In the genomic region with DNA sequence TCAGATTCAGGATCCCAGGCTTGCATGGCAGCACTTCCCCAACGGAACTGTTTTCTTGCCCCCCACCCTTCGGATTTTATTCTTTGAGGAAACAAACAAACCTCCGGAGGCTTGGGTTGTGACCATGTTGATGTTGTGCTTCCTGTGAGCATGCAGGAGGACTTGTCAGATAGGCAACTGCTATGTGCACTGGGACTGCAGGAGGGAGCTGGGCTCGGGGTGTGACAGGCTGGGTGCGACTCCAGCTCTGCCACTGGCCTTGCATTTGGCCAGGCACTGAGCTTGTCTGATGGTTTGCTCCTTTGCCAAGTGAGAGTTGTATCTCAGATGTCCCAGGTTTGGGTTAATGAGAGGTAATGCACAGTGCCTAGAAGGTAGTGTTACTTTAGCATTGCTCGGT, we compare ENCODE assay signal across 32 mouse cellular contexts. TPM values are rescaled to one million over a fixed set of nuclear protein-coding genes. Genes with fewer than 3 reads are reported as not detected.
DNase-seq lines count a peak whose midpoint lies in the region; ATAC-seq and TF ChIP-seq lines count a peak whose summit lies in the region.
"Had no signal": no experiment of that assay in that cellular context is flagged by ENCODE, and none has a peak within 500 bp of the region (broad histone marks: within the 10 kb centered on the region; RNA-seq: fewer than 3 reads in every experiment).

No protein-coding gene starts in this region.

- TF ChIP-seq RAD21 in MEL (IDR thresholded peaks at IDR 0.05; ENCODE audit: low read depth, low read length): no peak

- peaks cover 17% of the 10 kb centered on the region for H3K4me1 ChIP-seq in heart, embryonic 11.5 days (ENCODE audit: control insufficient read depth, insufficient read depth, low read length)
- H3K4me1 ChIP-seq in heart, embryonic 15.5 days (replicated peaks): peaks cover 28% of the 10 kb centered on the region
- H3K4me1 ChIP-seq in MEL (ENCODE audit: control insufficient read depth in 1 of 2, insufficient read depth in 2 of 2, low read length in 2 of 2): peaks cover 0 to 4% of the 10 kb centered on the region in 2 experiments; a peak in 1 of 4 replicates
- H3K4me1 ChIP-seq in forebrain, embryonic 15.5 days: peaks cover 5% of the 10 kb centered on the region; the same call in 1 of the 2 replicates
- H3K4me1 ChIP-seq: forebrain, embryonic 10.5 days had no signal

- no peak for TF ChIP-seq CTCF in MEL (IDR thresholded peaks at IDR 0.05 in 2 of 3, conservative IDR thresholded peaks at IDR 0.05 in 1 of 3; ENCODE audit: control insufficient read depth in 1 of 3, insufficient read depth in 1 of 3, low read depth in 2 of 3, low read length in 3 of 3, poor library complexity in 1 of 3, severe bottlenecking in 1 of 3)

- intact Hi-C loops in heart, postnatal 36 days (cut with DNase I): no loop called here

- TF ChIP-seq EP300 in MEL (IDR thresholded peaks at IDR 0.05; ENCODE audit: low read depth in 1 of 2, low read length in 2 of 2): no peak

- peak overlapping the region; percentile 76 for H3K27ac ChIP-seq in heart, embryonic 11.5 days (ENCODE audit: low read depth, low read length)
- H3K27ac ChIP-seq in heart, embryonic 15.5 days: peak overlapping the region; percentile 83
- no peak overlapping the region for H3K27ac ChIP-seq in MEL (ENCODE audit: control insufficient read depth, low read depth, low read length)
- no peak overlapping the region for H3K27ac ChIP-seq in forebrain, embryonic 15.5 days (replicated peaks)
- H3K27ac ChIP-seq: forebrain, embryonic 10.5 days; forebrain, embryonic 13.5 days; gastrocnemius, adult 2 months; hindbrain, embryonic 10.5 days; hindbrain, embryonic 13.5 days had no signal

- 55% methylated on average over 6 of the region's 6 CpGs for WGBS in heart, embryonic 11.5 days (ENCODE audit: insufficient replicate concordance)
- 64% methylated on average over 6 of the region's 6 CpGs for WGBS in heart, embryonic 15.5 days
- WGBS in forebrain, embryonic 15.5 days: 85% methylated on average over 6 of the region's 6 CpGs

- peaks cover 50% of the 10 kb centered on the region for H3K79me2 ChIP-seq in MEL (ENCODE audit: control insufficient read depth, insufficient read depth, low read length, poor library complexity)

- no peaks in the 10 kb centered on the region for H3K9me3 ChIP-seq in heart, embryonic 11.5 days (replicated peaks; ENCODE audit: control insufficient read depth, low read length)
- no peaks in the 10 kb centered on the region for H3K9me3 ChIP-seq in heart, embryonic 15.5 days (replicated peaks)
- H3K9me3 ChIP-seq in MEL (replicated peaks; ENCODE audit: insufficient read depth, low read length): no peaks in the 10 kb centered on the region
- no peaks in the 10 kb centered on the region for H3K9me3 ChIP-seq in forebrain, embryonic 15.5 days
- H3K9me3 ChIP-seq: forebrain, embryonic 10.5 days; forebrain, embryonic 13.5 days; G1E; hindbrain, embryonic 10.5 days; hindbrain, embryonic 13.5 days; intestine, embryonic 15.5 days had no signal

- no peak for ATAC-seq in heart, embryonic 11.5 days (replicated peaks; ENCODE audit: insufficient number of reproducible peaks, low FRiP score, low TSS enrichment)
- ATAC-seq in heart, embryonic 15.5 days (replicated peaks; ENCODE audit: insufficient number of reproducible peaks, insufficient read depth, low FRiP score, low read depth): no peak
- peak; percentile 24; the same call in 1 of the 2 replicates for ATAC-seq in granulocyte monocyte progenitor cell, adult 5-6 weeks (replicated peaks; ENCODE audit: poor library complexity, severe bottlenecking)
- ATAC-seq in forebrain, embryonic 15.5 days (replicated peaks): no peak
- ATAC-seq: forebrain, embryonic 13.5 days; forebrain, postnatal 0 days; hindbrain, embryonic 16.5 days; intestine, embryonic 15.5 days had no signal

- H3K9ac ChIP-seq in heart, embryonic 11.5 days (ENCODE audit: low read depth, low read length): no peak overlapping the region
- no peak overlapping the region for H3K9ac ChIP-seq in heart, embryonic 15.5 days
- H3K9ac ChIP-seq in MEL (ENCODE audit: control insufficient read depth, low read depth, low read length, poor library complexity, severe bottlenecking): no peak overlapping the region
- no peak overlapping the region for H3K9ac ChIP-seq in forebrain, embryonic 15.5 days (replicated peaks)
- H3K9ac ChIP-seq: forebrain, embryonic 13.5 days; forebrain, postnatal 0 days; hindbrain, embryonic 13.5 days; intestine, embryonic 15.5 days had no signal

- DNase-seq in heart, postnatal 36 days: no peak
- no peak for DNase-seq in heart, adult 11 months
- DNase-seq in MEL (ENCODE audit: low read depth, low spot score): peak; percentile 11
- DNase-seq in kidney, adult 8-10 months: no peak
- DNase-seq: adrenal gland, adult 2 months; adrenal gland, postnatal 14 days; B cell, adult 2 months; cerebellum, adult 11 months; cerebellum, adult 8-10 months; cerebellum, postnatal 10 days; cerebellum, postnatal 36 days; forebrain, postnatal 0 days; gastrocnemius, adult 2 months; gastrocnemius, postnatal 14 days; kidney, adult 11 months; kidney, adult 9 months had no signal

- no peak overlapping the region for H3K4me3 ChIP-seq in heart, embryonic 11.5 days (ENCODE audit: low read depth, low read length)
- no peak overlapping the region for H3K4me3 ChIP-seq in heart, embryonic 15.5 days
- H3K4me3 ChIP-seq in MEL (ENCODE audit: control insufficient read depth in 1 of 2, insufficient read depth in 1 of 2, low read depth in 2 of 2, low read length in 2 of 2): no peak overlapping the region
- no peak overlapping the region for H3K4me3 ChIP-seq in forebrain, embryonic 15.5 days
- H3K4me3 ChIP-seq: forebrain, embryonic 10.5 days; forebrain, embryonic 13.5 days; gastrocnemius, adult 2 months; hindbrain, embryonic 10.5 days; hindbrain, embryonic 13.5 days; intestine, embryonic 15.5 days had no signal

- H3K27me3 ChIP-seq in heart, embryonic 11.5 days (ENCODE audit: control insufficient read depth, insufficient read depth, low read length): no peaks in the 10 kb centered on the region
- no peaks in the 10 kb centered on the region for H3K27me3 ChIP-seq in heart, embryonic 15.5 days
- H3K27me3 ChIP-seq in MEL (ENCODE audit: control insufficient read depth in 1 of 2, insufficient read depth in 2 of 2, low read length in 2 of 2): no peaks in the 10 kb centered on the region
- no peaks in the 10 kb centered on the region for H3K27me3 ChIP-seq in forebrain, embryonic 15.5 days
- H3K27me3 ChIP-seq: forebrain, embryonic 13.5 days; hindbrain, embryonic 13.5 days; intestine, embryonic 15.5 days had no signal

- no peak overlapping the region for H3K4me2 ChIP-seq in heart, embryonic 11.5 days
- no peak overlapping the region for H3K4me2 ChIP-seq in heart, embryonic 15.5 days
- H3K4me2 ChIP-seq in forebrain, embryonic 15.5 days (replicated peaks): no peak overlapping the region
- H3K4me2 ChIP-seq: forebrain, embryonic 13.5 days; hindbrain, embryonic 13.5 days; intestine, embryonic 15.5 days had no signal

- no peaks in the 10 kb centered on the region for H3K36me3 ChIP-seq in heart, embryonic 11.5 days (ENCODE audit: control insufficient read depth, insufficient read depth, low read length)
- no peaks in the 10 kb centered on the region for H3K36me3 ChIP-seq in heart, embryonic 15.5 days
- H3K36me3 ChIP-seq in MEL (ENCODE audit: control insufficient read depth in 1 of 2, insufficient read depth in 2 of 2, low read length in 2 of 2): peaks cover 0 to 7% of the 10 kb centered on the region in 2 experiments; a peak in 1 of 4 replicates
- H3K36me3 ChIP-seq in forebrain, embryonic 15.5 days: no peaks in the 10 kb centered on the region
- H3K36me3 ChIP-seq: forebrain, embryonic 10.5 days; G1E; hindbrain, embryonic 10.5 days; hindbrain, embryonic 13.5 days; intestine, embryonic 15.5 days had no signal

- no peak for TF ChIP-seq POLR2A in MEL (IDR thresholded peaks at IDR 0.05; ENCODE audit: control insufficient read depth in 1 of 2, insufficient read depth in 1 of 2, low read depth in 1 of 2, low read length in 2 of 2, poor library complexity in 1 of 2)

TF ChIP-seq in MEL, 35 proteins besides CTCF, POLR2A, EP300 and RAD21:
- no peak for TF ChIP-seq ETS1 (IDR thresholded peaks at IDR 0.05; ENCODE audit: low read depth, low read length)

RNA-seq across cellular contexts. Expression of gene Rd3l, which starts 2.8 kb away (rescaled TPM):
- polyA plus RNA-seq in heart, embryonic 11.5 days (2014; fragmentation: Nextera tagmentation; extraction: Ambion mirVana): 1.2 and 1.5 TPM in 2 replicates
- under 1 TPM in 1 of 2 experiments, not detected in 1; 0.65 TPM for total RNA-seq in heart, postnatal 36 days (2021)
- polyA plus RNA-seq in heart, embryonic 15.5 days (2015; fragmentation: Nextera tagmentation; extraction: Ambion mirVana): 0.43 and 0.48 TPM in 2 replicates
- total RNA-seq in MEL (2012; rRNA removed): 0.08 TPM in 1 of 2 replicates, not detected in the other
- polyA plus RNA-seq in MEL (2012; ENCODE audit: insufficient read depth in 1 of 2, insufficient read length in 2 of 2, low read depth in 1 of 2, low replicate concordance in 2 of 2, missing spikeins in 1 of 2): not detected
- total RNA-seq in granulocyte monocyte progenitor cell, adult 5-6 weeks (2014; fragmentation: Nextera tagmentation): not detected in 2 replicates
- total RNA-seq in granulocyte monocyte progenitor cell, adult 5-6 weeks (2017): not detected in 2 replicates
- not detected in 2 replicates for polyA plus RNA-seq in forebrain, embryonic 15.5 days (2015; fragmentation: Nextera tagmentation; extraction: Ambion mirVana)
- total RNA-seq: adrenal gland, adult 2 months; adrenal gland, postnatal 14 days; adrenal gland, postnatal 4 days; CH12.LX; gastrocnemius, adult 2 months; gastrocnemius, postnatal 14 days; gastrocnemius, postnatal 4 days had no signal
- polyA plus RNA-seq: adrenal gland, adult 2 months; embryonic facial prominence, embryonic 11.5 days; embryonic facial prominence, embryonic 14.5 days; forebrain, embryonic 10.5 days; forebrain, embryonic 13.5 days; G1E; hindbrain, embryonic 10.5 days; hindbrain, embryonic 13.5 days; hindbrain, embryonic 16.5 days; intestine, embryonic 15.5 days had no signal

RNA-seq across cellular contexts. Expression of gene Tdrd9, which starts 6.9 kb away (rescaled TPM):
- polyA plus RNA-seq in heart, embryonic 11.5 days (2014; fragmentation: Nextera tagmentation; extraction: Ambion mirVana): 0.23 and 0.31 TPM in 2 replicates
- total RNA-seq in heart, postnatal 36 days (2021): under 1 TPM in 1 of 2 experiments, not detected in 1; 0.33 TPM
- polyA plus RNA-seq in heart, embryonic 15.5 days (2015; fragmentation: Nextera tagmentation; extraction: Ambion mirVana): 0.10 and 0.36 TPM in 2 replicates
- total RNA-seq in MEL (2012; rRNA removed): 24.5 and 46.5 TPM in 2 replicates
- 10 to 100 TPM in 1 of 2 experiments, not detected in 1; 28.9 TPM for polyA plus RNA-seq in MEL (2012; ENCODE audit: insufficient read depth in 1 of 2, insufficient read length in 2 of 2, low read depth in 1 of 2, low replicate concordance in 2 of 2, missing spikeins in 1 of 2)
- not detected in 2 replicates for total RNA-seq in granulocyte monocyte progenitor cell, adult 5-6 weeks (2014; fragmentation: Nextera tagmentation)
- not detected in 2 replicates for total RNA-seq in granulocyte monocyte progenitor cell, adult 5-6 weeks (2017)
- 0.34 and 0.50 TPM in 2 replicates for polyA plus RNA-seq in forebrain, embryonic 15.5 days (2015; fragmentation: Nextera tagmentation; extraction: Ambion mirVana)
- total RNA-seq: adrenal gland, postnatal 14 days; CH12.LX had no signal
- polyA plus RNA-seq: adrenal gland, adult 2 months; G1E had no signal

RNA-seq across cellular contexts. Expression of gene Atp5mpl, which starts 11.5 kb away (rescaled TPM):
- 1,282 and 1,314 TPM in 2 replicates for polyA plus RNA-seq in heart, embryonic 11.5 days (2014; fragmentation: Nextera tagmentation; extraction: Ambion mirVana)
- total RNA-seq in heart, postnatal 36 days (2021): 1,000 to 10,000 TPM; 1,342 to 1,403 TPM
- 1,223 and 1,834 TPM in 2 replicates for polyA plus RNA-seq in heart, embryonic 15.5 days (2015; fragmentation: Nextera tagmentation; extraction: Ambion mirVana)
- total RNA-seq in MEL (2012; rRNA removed): 461 and 487 TPM in 2 replicates
- polyA plus RNA-seq in MEL (2012; ENCODE audit: insufficient read depth in 1 of 2, insufficient read length in 2 of 2, low read depth in 1 of 2, low replicate concordance in 2 of 2, missing spikeins in 1 of 2): 1,000 to 10,000 TPM in 1 of 2 experiments, 100 to 1,000 TPM in 1; 224 to 1,158 TPM
- 630 and 670 TPM in 2 replicates for total RNA-seq in granulocyte monocyte progenitor cell, adult 5-6 weeks (2014; fragmentation: Nextera tagmentation)
- 410 and 442 TPM in 2 replicates for total RNA-seq in granulocyte monocyte progenitor cell, adult 5-6 weeks (2017)
- 615 and 675 TPM in 2 replicates for polyA plus RNA-seq in forebrain, embryonic 15.5 days (2015; fragmentation: Nextera tagmentation; extraction: Ambion mirVana)

Comparison
In these comparisons a context has a peak if more than half of its experiments do, and no peak if none do; other contexts are left out.
1. H3K27ac ChIP-seq: peak in heart, embryonic 11.5 days (single experiment) and heart, embryonic 15.5 days (single experiment); none in MEL (single experiment) and forebrain, embryonic 15.5 days (single experiment).